Mouse (Mus musculus) ES-CJ7 (cell line): Measurements from ENCODE around the gene Akap12.
A peak's percentile ranks its signal among the peaks of the same experiment; 100 is the strongest.

ENCODE experiments used
- DNase-seq: peaks from one replicate; pipeline ENCODE4 v3.0.0; 2011; ENCODE audit warnings: low read depth, low spot score

Gene Akap12

GRCm38 (mm10) chr10:4284781-4285180 is 18.6 kb downstream of the Akap12 start:
- DNase-seq = peak; percentile 80

GRCm38 (mm10) chr10:4285752-4286151 is 19.6 kb downstream of the Akap12 start:
- peak; percentile 39 for DNase-seq

- DNase-seq = no peak
Measured at GRCm38 (mm10) chr10:4289171-4289570, 23.0 kb downstream of the Akap12 start.

- DNase-seq = peak; percentile 99
Measured at GRCm38 (mm10) chr10:4289636-4290035, 23.5 kb downstream of the Akap12 start.

- peak; percentile 84 for DNase-seq
Measured at GRCm38 (mm10) chr10:4290145-4290544, 24.0 kb downstream of the Akap12 start.

GRCm38 (mm10) chr10:4290561-4290960 is 24.4 kb downstream of the Akap12 start:
- no peak for DNase-seq

- no peak for DNase-seq
Measured at GRCm38 (mm10) chr10:4293418-4293817, 27.2 kb downstream of the Akap12 start.

GRCm38 (mm10) chr10:4303558-4303957 is 37.4 kb downstream of the Akap12 start:
- peak; percentile 75 for DNase-seq

- DNase-seq = no peak
Measured at GRCm38 (mm10) chr10:4323885-4324284, 57.7 kb downstream of the Akap12 start.

- DNase-seq = no peak
Measured at GRCm38 (mm10) chr10:4325562-4325961, 59.4 kb downstream of the Akap12 start.

GRCm38 (mm10) chr10:4327716-4328115 is 61.5 kb downstream of the Akap12 start:
- DNase-seq = peak; percentile 52

- DNase-seq = peak; percentile 69
Measured at GRCm38 (mm10) chr10:4332228-4332979, 66.2 kb downstream of the Akap12 start.

- peak; percentile 99 for DNase-seq
Measured at GRCm38 (mm10) chr10:4333319-4333718, 67.1 kb downstream of the Akap12 start.

- DNase-seq = peak; percentile 95
Measured at GRCm38 (mm10) chr10:4334039-4334683, 68.0 kb downstream of the Akap12 start.

- DNase-seq = no peak
Measured at GRCm38 (mm10) chr10:4338863-4339461, 72.8 kb downstream of the Akap12 start.

- peak; percentile 76 for DNase-seq
Measured at GRCm38 (mm10) chr10:4341430-4341829, 75.2 kb downstream of the Akap12 start.

- DNase-seq = peak; percentile 93
Measured at GRCm38 (mm10) chr10:4346489-4347135, 80.4 kb downstream of the Akap12 start.

GRCm38 (mm10) chr10:4347136-4347492 is 80.9 kb downstream of the Akap12 start:
- no peak for DNase-seq

GRCm38 (mm10) chr10:4347591-4347990 is 81.4 kb downstream of the Akap12 start:
- DNase-seq = no peak

- DNase-seq = no peak
Measured at GRCm38 (mm10) chr10:4354371-4355260, 88.4 kb downstream of the Akap12 start.

GRCm38 (mm10) chr10:4355882-4356451 is 89.8 kb downstream of the Akap12 start:
- DNase-seq = no peak
